Mouse (Mus musculus): ENCODE measurements around the gene Zc3h12d.
"Not testable (repeated sequence)": the region's sequence is repeated elsewhere in the genome, so short reads cannot be mapped to it uniquely, and the experiment has no call there.

The Zc3h12d gene

DNA sequence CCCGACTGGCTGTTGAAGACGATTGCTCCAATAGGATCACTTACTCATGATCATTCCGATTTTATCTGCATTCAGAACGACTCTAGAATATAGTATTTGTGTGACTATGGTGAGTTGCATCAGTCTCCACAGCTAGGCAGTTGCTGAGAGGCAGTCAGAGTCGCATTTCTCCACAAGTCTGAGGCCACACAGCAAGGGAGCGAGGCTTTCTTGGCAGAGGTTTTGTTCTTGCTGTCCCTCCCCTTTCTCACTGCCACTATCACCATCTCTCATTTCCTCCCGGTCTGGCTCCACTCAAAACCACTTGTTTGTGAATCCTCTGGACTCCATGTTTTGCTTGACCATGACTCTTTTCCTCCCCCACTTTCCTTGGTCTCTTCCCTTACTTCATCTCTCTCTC, 41.9 kb downstream of the Zc3h12d start:
- no peak for DNase-seq

DNA sequence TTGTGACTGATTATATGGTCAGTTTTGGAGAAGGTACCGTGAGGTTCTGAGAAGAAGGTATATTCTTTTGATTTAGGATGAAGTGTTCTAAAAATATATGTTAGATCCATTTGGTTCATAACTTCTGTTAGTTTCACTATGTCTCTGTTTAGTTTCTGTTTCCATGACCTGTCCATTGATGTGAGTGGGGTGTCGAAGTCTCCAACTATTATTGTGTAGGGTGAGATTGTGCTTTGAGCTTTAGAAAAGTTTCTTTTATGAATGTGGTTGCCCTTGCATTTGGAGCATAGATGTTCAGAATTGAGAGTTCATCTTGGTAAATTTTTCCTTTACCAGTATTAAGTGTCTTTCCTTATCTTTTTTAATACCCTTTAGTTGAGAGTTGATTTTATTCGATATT, 48.0 kb downstream of the Zc3h12d start:
- not testable (repeated sequence) for DNase-seq

DNA sequence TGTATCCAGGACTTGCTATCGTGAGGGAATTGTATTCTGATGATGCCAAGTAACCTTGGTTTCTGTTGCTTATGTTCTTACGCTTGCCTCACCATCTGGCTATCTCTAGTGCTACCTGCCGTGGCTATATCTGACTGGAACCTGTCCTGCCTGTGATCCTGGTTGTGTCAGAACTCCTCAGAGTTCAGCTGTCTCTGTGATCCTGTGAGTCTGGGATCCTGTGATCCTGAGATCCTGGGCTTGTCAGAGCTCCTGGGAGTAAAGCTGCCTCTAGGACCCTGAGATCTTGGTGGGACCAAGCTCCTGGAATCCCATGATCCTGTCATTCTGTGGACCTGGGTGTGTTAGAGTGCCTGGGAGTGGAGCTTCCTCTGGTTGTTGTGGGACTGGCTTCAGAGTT, 49.7 kb downstream of the Zc3h12d start:
- DNase-seq: peak in 1 of 2 experiments; percentile 1

DNA sequence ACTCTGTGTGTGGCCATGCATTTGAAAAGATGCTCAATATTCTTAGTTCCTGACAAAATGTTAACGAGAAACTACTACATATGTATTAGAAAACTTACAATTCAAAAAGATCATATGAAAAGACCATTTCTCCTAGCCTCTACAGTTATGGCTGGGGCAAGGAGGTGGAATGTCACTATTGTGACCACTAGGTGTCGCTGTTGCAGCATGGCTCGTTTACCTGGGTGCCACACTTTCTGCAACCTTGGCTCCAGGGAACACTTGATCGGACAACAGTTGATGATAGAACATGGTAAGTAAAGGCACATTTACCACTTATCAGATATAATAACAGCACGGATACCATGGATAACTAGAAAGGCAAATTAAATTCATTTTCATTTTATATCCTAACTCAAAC, 51.3 kb downstream of the Zc3h12d start:
- peak; percentile 79 to 88 for DNase-seq

DNA sequence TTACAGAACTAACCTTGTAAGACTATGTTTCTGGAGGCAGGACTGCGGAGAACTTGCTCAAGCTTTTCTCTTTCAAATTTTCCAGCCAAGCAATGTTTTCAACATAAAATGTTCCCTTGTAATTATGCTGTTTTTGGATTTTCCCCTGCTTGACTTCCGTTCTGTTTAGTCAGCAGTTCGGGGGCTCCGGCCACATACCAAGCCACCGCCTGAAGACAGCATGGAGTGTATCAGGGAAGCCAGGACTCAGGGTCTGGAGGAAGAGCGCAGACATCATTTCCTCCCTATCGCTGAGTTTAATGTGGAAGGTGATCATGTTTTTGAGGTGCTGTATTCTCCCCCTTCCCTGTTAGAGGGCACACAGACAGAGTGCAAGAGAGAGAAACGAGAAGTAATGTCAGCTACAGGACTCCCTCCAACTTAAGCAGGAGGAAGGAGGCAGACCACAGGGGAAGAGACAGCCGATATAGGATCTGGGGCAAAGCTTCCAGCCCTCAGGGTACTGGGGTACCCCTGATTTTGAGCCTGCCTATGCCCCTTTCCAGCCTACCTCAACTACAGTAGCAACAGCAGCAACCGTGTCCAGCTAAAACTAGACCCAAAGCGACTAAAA, 56.1 kb downstream of the Zc3h12d start:
- DNase-seq: peak in 1 of 2 experiments; percentile 1

DNA sequence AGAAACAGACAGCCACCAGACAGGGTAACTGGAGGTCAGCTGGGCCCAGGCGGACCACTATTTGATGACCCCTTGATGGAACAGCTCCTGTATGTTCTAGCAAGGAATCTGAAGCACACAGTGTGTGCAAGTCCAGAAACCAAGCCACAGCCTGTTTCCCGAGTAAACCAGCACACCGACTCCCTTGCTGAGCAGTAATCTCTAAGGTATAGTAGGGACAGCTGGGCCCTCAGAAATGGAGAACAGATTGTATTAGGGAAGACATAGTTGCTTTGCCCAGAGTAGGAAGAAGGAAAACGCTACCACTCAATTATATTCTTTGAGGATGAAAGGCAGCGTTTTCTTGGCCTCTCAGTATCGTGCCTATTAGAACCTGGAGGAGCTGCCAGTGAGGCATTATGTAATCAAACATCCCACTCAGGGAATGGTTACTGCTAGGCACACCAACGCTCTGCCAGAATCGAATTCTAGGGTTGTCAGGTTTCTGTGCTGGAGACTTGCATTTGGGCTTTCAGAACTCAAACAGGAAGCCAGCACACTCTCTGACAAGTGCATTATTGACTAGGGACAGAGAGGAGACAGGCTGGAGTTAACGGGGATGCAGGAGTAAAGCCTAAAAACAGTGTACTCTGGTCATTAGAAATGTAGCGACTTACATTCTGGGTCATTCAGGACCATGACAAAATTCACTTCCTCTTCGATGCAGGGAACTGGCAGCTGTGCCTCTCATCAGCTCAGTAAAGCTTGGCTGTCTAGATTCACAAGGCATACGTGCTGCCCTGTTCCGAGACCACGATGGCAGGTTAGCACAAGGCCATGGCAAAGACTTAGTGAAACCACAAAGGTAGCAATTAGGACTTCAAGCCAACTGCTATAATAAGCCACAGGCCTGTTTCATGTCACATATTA, 68.7 kb downstream of the Zc3h12d start:
- no peak for DNase-seq

DNA sequence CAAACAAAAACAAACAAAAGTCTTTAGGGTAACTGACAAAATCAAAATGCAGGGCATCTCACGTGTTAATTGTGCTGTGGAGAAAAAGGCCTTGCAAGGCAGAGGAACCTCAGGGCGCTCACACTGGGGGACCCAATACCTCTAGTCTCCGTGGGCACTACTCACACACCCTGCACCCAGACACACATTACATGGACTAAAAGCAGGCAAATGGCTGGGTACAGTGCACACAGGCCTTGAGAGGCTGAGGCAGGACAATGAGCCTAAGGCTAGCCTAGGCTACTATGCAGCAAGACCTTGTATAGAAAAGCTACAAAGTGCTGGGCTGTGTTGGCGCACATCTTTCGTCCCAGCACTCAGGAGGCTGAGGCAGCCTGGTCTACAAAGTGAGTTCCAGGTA, 71.9 kb downstream of the Zc3h12d start:
- no peak for DNase-seq

DNA sequence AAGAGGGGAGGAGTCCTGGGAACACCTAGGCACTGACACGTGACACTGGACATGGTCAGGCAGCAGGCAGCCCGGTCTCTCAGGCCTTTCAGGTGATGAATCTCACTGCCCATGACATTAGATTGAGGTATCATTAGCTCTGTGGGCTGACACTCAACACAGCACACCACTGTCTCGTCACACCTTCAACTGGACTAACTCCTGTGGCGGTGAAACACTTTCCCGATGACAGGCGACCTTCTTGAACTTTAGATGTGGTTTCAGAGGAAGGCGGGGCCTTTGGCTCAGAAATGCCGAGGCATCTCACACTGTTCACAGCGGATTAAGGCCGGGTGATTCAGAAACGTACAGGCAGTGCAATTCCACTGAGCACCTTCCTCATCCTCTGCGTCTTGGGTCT, 74.9 kb downstream of the Zc3h12d start:
- no peak for DNase-seq

DNA sequence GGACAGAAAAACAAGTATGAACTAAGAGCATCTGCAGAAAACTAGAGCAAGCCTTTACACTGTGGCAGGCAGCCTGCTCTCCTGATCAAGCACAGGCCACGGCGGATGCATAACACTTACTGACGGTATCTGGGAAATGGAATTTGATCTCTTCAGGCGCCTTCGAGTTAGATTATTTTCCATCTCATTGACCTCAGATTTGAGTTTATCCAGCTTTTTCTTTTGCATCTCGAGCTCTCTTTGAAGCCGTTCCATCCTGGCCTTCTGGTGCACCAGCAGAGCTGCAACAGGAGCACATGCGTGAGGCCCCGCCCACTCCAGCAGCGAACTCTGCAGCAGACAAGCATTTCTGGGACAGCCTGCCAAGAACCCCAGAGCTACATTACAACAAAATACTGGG, 79.0 kb downstream of the Zc3h12d start:
- peak; percentile 48 to 72 for DNase-seq

Measured in cerebellum, postnatal 25 days (tissue).